Mouse (Mus musculus) heart, adult 2 months (tissue): ENCODE data around the gene Pfkfb1. TPM values are rescaled to one million over a fixed set of nuclear protein-coding genes. Genes with fewer than 3 reads are reported as not detected.

Experiments
- DNase-seq, 2 experiments: peaks; one replicate each; pipeline ENCODE4 v3.0.0; 2021
- H3K27ac ChIP-seq: fragments of 200-600 bp; 2 replicates; pipeline ENCODE4 v1.8.1; 2022
- H3K27me3 ChIP-seq: fragments of 200-500 bp; 2 replicates; pipeline ENCODE4 v1.6.1; 2012; ENCODE audit warnings: mild to moderate bottlenecking, low read length, inconsistent platforms, mixed read lengths; ENCODE audit not compliant: control insufficient read depth, insufficient read depth
- H3K36me3 ChIP-seq: fragments of 200-500 bp; 2 replicates; pipeline ENCODE4 v1.6.1; 2012; ENCODE audit warnings: low read length, inconsistent platforms; ENCODE audit not compliant: control insufficient read depth, insufficient read depth
- H3K4me1 ChIP-seq: fragments of 200-500 bp; 2 replicates; pipeline ENCODE4 v1.6.1; 2011; ENCODE audit warnings: low read length; ENCODE audit not compliant: control insufficient read depth, insufficient read depth
- H3K4me3 ChIP-seq: fragments of 200-600 bp; 2 replicates; pipeline ENCODE4 v1.8.1; 2022
- H3K79me2 ChIP-seq: fragments of 200-500 bp; replicated peaks from 2 replicates; pipeline ENCODE4 v1.6.1; 2012; ENCODE audit warnings: mild to moderate bottlenecking, inconsistent platforms, low read length, moderate library complexity, mixed read lengths; ENCODE audit not compliant: control insufficient read depth, insufficient read depth
- H3K9ac ChIP-seq: fragments of 200-500 bp; 2 replicates; pipeline ENCODE4 v1.6.1; 2012; ENCODE audit warnings: low read depth, mild to moderate bottlenecking, control low read depth, inconsistent platforms, low read length, mixed read lengths
- CTCF ChIP-seq: fragments of 200-600 bp; IDR thresholded peaks from 2 replicates; pipeline ENCODE4 v1.8.1; 2022; ENCODE audit warnings: antibody characterized with exemption, mild to moderate bottlenecking, moderate library complexity
- EP300 ChIP-seq: fragments of 200-500 bp; IDR thresholded peaks from 2 replicates; pipeline ENCODE4 v1.6.1; 2011; ENCODE audit warnings: low read depth, low read length, control low read depth; ENCODE audit not compliant: insufficient read depth
- POLR2A ChIP-seq: fragments of 200-500 bp; IDR thresholded peaks from 2 replicates; pipeline ENCODE4 v1.6.1; 2011; ENCODE audit warnings: mild to moderate bottlenecking, low read depth, low read length, control low read depth; ENCODE audit not compliant: insufficient read depth
- WGBS: fragments of 180-500 bp; shearing (Covaris S2); methylation state at CpG from one replicate; pipeline ENCODE4 v1.1.7; 2018; 5-methylcytosine and 5-hydroxymethylcytosine counted together
- intact Hi-C: fragments of 180-260 bp; cut with DNase I; formaldehyde crosslinking; loops from one replicate; pipeline ENCODE4 v1.15.1; 2025
- long read RNA-seq: library from polyadenylated mRNA; stranded (forward); transcript quantifications from one replicate; pipeline ENCODE4 v2.0.0, GENCODE M21; 2021
- polyA plus RNA-seq: library from polyadenylated mRNA; depleted of rRNA; stranded (reverse); fragments of >200 nt; gene quantifications from 2 replicates; pipeline ENCODE4 v1.2.3, GENCODE M21; 2012; rRNA removed
- total RNA-seq, 2 experiments: library from RNA; stranded (reverse); gene quantifications; 2 replicates each; pipeline ENCODE4 v1.2.3; 2021

Pfkfb1 gene
- 10 to 100 TPM in 1 of 2 experiments, 1 to 10 TPM in 1; 5.5 to 16.4 TPM for total RNA-seq
- polyA plus RNA-seq, result 17.0 and 24.5 TPM in 2 replicates
- long read RNA-seq, partial matches to known transcripts, result 0 of 3 reads
- long read RNA-seq, other reads (novel, unspliced or antisense), result 1 of 3 reads

GRCm38 (mm10) chrX:150588023-150588764, at the start of gene Pfkfb1:
Gene Pfkfb1 (plus strand): TSS chrX:150588229.
- H3K4me1 ChIP-seq, result no peaks in the 10 kb centered on the region; the same call in 1 of the 2 replicates
- no peaks in the 10 kb centered on the region for H3K79me2 ChIP-seq
- H3K4me3 ChIP-seq, result peak within 1 kb of the TSS; percentile 57
- peak within 1 kb of the TSS; percentile 75 for H3K27ac ChIP-seq
- H3K27me3 ChIP-seq, result no peaks in the 10 kb centered on the region
- peak within 1 kb of the TSS; percentile 69 for H3K9ac ChIP-seq
- intact Hi-C loops, result no loop called here
- 20% methylated on average over 35 of the region's 35 CpGs for WGBS
- TF ChIP-seq POLR2A (peak; percentile 68), CTCF (peak; percentile 68), EP300 (no peak)
- H3K36me3 ChIP-seq, result no peaks in the 10 kb centered on the region
- DNase-seq, result peak; percentile 82 to 84

DNA sequence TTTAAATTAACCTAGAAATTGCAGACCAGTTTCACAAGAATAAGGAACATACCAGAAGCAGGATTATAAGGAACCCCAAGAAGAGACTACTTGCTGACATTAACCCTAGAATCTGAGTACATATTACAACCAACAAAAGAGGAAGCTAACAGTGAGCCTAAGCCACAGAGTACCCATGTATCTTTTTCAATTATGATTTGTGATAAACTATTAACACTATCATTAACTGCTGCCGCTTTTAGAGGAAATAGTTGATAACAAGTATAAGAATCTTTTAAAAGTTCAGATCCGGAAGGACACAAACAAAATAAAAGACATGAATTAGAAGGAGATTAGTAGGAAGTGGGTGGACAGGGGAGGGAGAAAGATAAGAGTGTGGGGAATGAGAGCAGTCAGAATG, 47.9 kb upstream of the Pfkfb1 start:
- H3K27ac ChIP-seq, result no peak overlapping the region
- no peaks in the 10 kb centered on the region for H3K27me3 ChIP-seq
- 52% methylated on average over 2 of the region's 2 CpGs for WGBS
- TF ChIP-seq CTCF (no peak), POLR2A (no peak), EP300 (no peak)
- no peaks in the 10 kb centered on the region for H3K4me1 ChIP-seq
- no peak overlapping the region for H3K4me3 ChIP-seq
- DNase-seq, result no peak
- no peak overlapping the region for H3K9ac ChIP-seq
- intact Hi-C loops, result no loop called here
- H3K79me2 ChIP-seq, result no peaks in the 10 kb centered on the region
- no peaks in the 10 kb centered on the region for H3K36me3 ChIP-seq

GRCm38 (mm10) chrX:150541684-150542083, 46.3 kb upstream of the Pfkfb1 start:
- Histone ChIP-seq H3K27me3 (no peaks in the 10 kb centered on the region), H3K27ac (no peak overlapping the region), H3K4me3 (no peak overlapping the region), H3K4me1 (no peaks in the 10 kb centered on the region), H3K79me2 (no peaks in the 10 kb centered on the region), H3K36me3 (no peaks in the 10 kb centered on the region), H3K9ac (no peak overlapping the region)
- intact Hi-C loops, result no loop called here
- DNase-seq, result no peak
- TF ChIP-seq POLR2A, result no peak
- no peak for TF ChIP-seq EP300
- no peak for TF ChIP-seq CTCF

GRCm38 (mm10) chrX:150547239-150547638, 40.8 kb upstream of the Pfkfb1 start, which contains the start of gene Alas2:
Gene Alas2 (plus strand): TSS chrX:150547375.
- Histone ChIP-seq H3K4me3 (no peak within 1 kb of the TSS), H3K36me3 (no peaks in the 10 kb centered on the region), H3K4me1 (no peaks in the 10 kb centered on the region), H3K9ac (no peak within 1 kb of the TSS), H3K27me3 (no peaks in the 10 kb centered on the region), H3K27ac (no peak within 1 kb of the TSS), H3K79me2 (no peaks in the 10 kb centered on the region)
- no peak for DNase-seq
- intact Hi-C loops, result no loop called here
- 65% methylated on average over 5 of the region's 5 CpGs for WGBS
- no peak for TF ChIP-seq POLR2A
- no peak for TF ChIP-seq CTCF
- no peak for TF ChIP-seq EP300

DNA sequence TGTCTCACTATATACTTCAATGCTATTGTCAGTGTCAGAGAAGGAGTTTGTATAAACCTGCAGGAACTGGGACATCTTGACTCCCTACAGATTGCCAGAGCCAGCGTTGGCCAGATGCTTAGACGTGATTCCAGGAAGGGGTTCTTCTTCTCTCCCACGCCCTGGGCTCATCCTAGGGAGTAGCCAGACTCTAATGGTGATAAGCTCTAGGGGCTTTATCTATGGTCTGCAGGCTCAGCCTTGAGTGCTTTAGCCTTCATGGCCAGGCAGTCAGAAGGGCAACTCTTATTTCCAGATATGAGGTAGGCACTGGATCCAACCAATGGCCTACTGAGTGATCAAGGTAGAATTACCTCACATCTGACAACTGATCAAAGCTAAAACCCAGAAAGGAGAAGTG, 38.4 kb upstream of the Pfkfb1 start:
- Histone ChIP-seq H3K4me3 (no peak overlapping the region), H3K36me3 (no peaks in the 10 kb centered on the region), H3K27ac (no peak overlapping the region), H3K79me2 (no peaks in the 10 kb centered on the region), H3K4me1 (no peaks in the 10 kb centered on the region), H3K9ac (no peak overlapping the region), H3K27me3 (no peaks in the 10 kb centered on the region)
- WGBS, result 59% methylated on average over 3 of the region's 3 CpGs
- DNase-seq, result no peak
- TF ChIP-seq CTCF, result no peak
- no peak for TF ChIP-seq POLR2A
- TF ChIP-seq EP300, result no peak
- intact Hi-C loops, result no loop called here

DNA sequence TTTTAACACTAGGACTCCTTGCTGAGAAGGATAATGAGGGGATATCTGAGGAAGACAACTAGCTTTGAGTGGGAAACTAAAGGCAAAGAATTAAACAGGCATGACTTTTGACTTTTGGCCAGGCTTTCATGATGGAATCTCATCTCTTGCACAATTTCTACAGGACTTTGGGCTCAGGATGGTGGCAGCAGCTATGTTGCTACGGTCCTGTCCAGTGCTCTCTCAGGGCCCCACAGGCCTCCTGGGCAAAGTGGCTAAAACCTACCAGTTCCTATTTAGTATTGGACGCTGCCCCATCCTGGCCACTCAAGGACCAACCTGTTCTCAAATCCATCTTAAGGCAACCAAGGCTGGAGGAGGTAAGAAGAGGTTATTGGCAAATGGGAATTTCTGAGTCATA, 36.0 kb upstream of the Pfkfb1 start:
- no peak for TF ChIP-seq EP300
- TF ChIP-seq CTCF, result no peak
- no peak for TF ChIP-seq POLR2A
- 79% methylated on average over 2 of the region's 2 CpGs for WGBS
- intact Hi-C loops, result no loop called here

More for the DNA sequence above, 36.0 kb upstream of the Pfkfb1 start:
- Histone ChIP-seq H3K4me3 (no peak overlapping the region), H3K36me3 (no peaks in the 10 kb centered on the region), H3K79me2 (no peaks in the 10 kb centered on the region), H3K4me1 (no peaks in the 10 kb centered on the region), H3K27ac (no peak overlapping the region), H3K9ac (no peak overlapping the region), H3K27me3 (no peaks in the 10 kb centered on the region)
- DNase-seq, result no peak
